Mouse (Mus musculus): ENCODE data around the gene Esam. TPM values are rescaled to one million over a fixed set of nuclear protein-coding genes. Genes with fewer than 3 reads are reported as not detected.

Gene Esam
- total RNA-seq (2021), result 10 to 100 TPM; 62.5 to 77.7 TPM

DNA sequence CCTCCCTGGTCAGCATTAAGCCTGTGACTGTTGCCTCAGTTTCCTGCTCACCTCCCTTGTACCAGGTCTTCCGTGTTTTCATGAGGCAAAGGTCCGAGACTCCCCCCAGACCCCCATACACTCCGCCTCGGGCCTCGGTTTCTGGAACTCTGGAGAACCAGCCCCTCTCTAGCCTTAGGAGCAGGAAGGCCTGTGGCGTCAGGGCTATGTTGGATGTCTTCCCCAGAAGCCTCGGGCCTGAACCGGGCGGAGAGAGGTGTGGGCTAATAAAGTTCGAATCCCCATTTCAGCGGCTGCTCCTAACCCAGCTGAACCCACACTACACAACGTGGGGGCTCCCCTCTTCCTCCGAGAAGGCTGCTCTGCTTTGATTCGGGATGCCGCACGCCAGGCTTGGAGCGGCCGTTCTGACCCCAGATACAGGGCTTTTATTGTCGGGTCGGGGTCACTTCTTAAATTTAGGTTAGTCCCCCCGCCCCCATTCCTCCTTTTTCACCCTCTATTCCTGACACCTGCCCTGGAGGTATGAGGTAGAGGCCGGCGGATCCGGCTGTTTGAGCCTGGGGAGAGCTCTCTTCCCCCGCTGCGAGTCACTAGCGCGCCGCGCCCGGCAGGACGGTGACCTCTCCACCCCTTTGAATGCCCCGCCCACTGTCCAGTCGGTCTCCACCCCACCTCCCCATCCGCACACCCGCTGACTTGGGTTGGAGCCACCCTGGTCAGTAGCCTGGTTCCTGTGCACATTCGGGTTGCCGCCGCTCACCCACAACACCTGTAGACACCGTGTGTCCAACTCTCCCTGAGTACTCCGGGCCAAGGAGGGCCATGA lies at the start of gene Esam:
Gene Esam (plus strand): TSS at position 683 of the 829 bp plus-strand sequence.
- intact Hi-C loops (cut with DNase I), result loop anchor here (2.0 to 5.0 kb wide), 4 partner anchors 17 to 90 kb away; partner anchors contain the start of gene Msantd2
- DNase-seq (ENCODE audit: low spot score), result peak; percentile 82

DNA sequence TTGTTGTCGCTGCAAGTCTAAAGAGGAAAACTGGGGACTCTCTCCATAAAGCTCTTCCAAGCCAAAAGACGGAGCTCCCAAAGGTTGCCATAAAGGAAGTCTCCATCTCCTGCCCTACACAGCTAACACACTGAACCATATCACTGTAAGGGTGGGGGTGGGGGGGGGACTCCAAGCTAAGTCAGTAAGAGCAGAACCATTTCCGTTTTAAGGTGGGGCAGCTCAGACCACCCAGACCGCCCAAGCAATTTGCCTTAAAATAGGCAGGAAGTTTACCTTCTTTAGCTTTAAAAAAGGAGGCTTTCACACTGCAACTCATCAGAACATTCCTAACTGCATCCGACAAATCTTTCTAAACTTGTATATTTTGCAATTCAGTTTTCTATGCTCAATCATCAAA lies 42.7 kb upstream of the Esam start:
- no peak for DNase-seq (ENCODE audit: low spot score)
- intact Hi-C loops (cut with DNase I), result no loop called here

DNA sequence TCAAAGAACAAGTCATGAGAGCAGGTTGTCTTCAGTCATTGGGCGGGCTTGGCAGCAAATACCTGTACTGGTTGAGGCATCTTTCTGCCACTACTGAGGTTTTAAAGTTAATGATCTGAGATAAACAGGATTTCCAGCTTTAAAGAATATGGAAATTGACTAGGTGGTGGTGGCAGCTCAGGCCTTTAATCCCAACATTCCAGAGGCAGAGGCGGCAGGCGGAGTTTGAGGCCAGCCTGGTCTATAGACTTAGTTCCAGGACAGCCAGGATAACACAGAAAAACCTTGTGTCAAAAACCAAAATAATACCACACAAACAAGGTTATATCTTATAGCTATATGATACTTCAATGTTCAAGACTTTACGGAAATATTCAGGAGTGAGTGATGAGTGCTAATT lies 39.8 kb upstream of the Esam start:
- intact Hi-C loops (cut with DNase I), result loop anchor here (2.0 kb wide), 1 partner anchor 39 kb away; no protein-coding TSS in a partner anchor
- DNase-seq (ENCODE audit: low spot score), result no peak

DNA sequence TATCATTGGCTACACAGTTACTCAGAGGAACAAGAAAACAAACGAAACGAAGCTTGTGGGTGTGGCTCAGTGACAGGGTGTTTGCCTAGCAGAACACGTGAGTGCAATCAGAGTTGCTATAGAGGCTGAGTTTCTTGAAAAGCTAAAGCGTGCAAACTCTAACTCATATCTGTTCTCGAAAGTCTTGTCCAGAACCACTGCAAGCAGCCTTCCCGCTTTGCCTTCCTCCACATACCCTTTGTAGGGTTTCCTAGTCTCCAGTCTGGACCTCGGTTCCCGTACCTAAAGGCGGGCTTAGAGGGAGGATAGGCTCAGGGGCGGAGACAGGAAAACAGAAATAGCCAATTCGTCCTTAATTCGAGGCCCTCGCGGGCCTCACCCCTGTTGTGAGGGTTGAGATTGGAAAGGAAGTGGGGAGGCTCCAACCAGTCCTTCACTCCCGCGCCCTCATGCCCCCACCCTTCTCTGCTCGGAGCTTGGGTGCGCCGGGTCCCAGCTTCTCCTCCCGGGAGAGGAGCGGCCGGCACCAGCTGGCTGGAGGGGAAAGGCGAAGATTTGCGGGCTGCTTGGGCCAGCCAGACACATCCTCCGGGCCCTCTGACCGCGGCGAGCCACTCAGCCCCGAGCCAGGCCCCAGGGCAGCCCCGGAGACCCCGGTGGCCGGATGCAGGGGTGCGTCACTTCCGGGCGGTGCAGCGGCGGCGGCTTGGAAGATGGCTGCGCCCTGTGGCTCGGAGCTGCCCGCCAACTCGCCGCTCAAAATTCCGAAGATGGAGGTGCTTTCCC lies 39.1 kb upstream of the Esam start, which contains the start of gene Msantd2:
Gene Msantd2 (plus strand): TSS at position 709 of the 786 bp plus-strand sequence.
- intact Hi-C loops (cut with DNase I), result loop anchor here (1.0 to 2.0 kb wide), 2 partner anchors 38 to 123 kb away; no protein-coding TSS in a partner anchor
- DNase-seq (ENCODE audit: low spot score), result peak; percentile 86

DNA sequence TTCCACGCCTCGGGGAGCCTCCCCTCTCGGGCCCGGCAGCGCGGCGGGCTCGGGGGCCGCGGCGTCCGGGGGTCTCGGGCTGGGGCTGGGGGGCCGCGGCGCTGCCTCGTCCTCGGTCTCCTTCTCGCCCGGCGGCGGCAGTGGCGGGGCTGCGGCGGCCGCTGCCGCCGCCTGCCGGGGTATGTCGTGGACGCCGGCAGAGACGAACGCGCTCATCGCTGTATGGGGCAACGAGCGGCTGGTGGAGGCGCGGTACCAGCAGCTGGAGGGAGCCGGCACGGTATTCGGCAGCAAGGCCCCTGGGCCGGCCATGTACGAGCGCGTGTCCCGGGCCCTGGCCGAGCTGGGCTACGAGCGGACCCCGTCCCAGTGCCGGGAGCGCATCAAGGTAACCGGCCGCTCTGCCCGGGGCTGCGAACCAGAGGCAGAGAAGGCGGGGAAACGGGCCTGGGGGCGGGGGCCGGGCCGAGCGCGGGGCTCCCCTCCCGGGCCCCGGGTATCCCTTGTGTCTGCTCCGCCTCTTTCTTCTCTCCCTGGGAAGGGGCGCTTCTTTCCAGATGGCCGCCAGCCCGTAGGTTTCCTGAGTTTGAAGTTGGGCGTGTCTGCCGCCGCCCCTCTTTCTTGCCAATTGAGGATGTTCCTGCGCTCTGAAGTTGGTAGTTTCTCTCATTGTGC lies 38.3 kb upstream of the Esam start:
- intact Hi-C loops (cut with DNase I), result loop anchor here (1.0 to 2.0 kb wide), 2 partner anchors 37 to 123 kb away; no protein-coding TSS in a partner anchor

DNA sequence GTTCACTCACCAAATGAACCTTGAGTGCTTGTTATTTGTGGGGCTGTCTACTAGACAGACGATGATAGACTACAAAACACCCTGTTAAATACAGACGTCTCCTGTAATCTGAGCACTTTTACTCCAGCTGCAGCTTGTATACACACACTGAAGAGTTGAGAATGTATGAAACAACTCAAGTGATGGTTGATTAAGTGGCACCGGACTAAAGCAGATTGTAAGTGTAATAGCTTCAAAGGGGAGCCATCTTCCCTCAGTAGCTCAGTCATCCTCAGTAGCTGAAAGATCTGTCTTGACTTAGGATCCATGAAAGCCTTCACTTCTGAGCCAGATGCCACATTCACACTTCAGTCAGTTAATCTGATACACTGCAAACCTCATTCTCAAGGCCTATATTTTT lies 32.1 kb upstream of the Esam start:
- no peak for DNase-seq (ENCODE audit: low spot score)
- intact Hi-C loops (cut with DNase I), result no loop called here

More for the DNA sequence above, 38.3 kb upstream of the Esam start:
- peak; percentile 13 for DNase-seq (ENCODE audit: low spot score)

DNA sequence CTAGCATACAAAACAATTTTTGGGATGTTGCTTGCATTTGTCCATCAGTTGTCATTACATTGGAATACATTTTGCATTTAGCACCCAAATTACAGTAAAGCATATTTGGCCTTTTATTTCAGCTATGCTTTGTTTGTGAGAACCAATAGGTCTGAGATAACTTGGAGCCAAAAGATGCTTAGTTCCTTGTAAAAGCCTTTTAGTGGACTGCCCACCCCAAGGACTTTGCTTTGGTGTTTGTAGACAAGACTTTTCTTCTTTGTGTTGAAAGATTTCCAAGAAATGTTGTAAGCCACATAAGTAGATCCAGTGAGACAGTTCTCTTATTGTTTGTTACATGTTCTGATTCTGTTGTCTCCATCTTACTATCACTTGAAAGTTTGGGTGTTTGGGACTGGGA lies 31.6 kb upstream of the Esam start:
- no peak for DNase-seq (ENCODE audit: low spot score)
- intact Hi-C loops (cut with DNase I), result no loop called here

DNA sequence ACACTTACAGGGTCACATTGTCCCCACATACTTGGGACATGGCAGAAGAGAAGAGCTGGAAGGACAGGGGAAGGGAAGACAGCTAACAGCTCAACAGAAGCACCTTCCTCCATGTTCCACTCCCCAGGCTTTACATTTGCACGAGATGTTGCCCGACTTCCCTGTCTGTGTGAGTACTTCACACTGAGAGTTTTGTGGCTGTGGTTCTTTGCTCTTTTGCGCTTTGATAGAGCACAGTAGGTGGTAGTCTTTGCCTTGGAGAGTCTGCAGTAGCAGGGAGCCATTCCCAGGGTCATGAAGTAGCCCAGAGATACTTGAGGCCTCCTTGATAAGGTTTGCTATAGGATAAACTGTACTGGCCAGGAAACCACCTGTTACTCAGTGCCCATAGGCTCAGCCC lies 27.7 kb upstream of the Esam start:
- intact Hi-C loops (cut with DNase I), result no loop called here
- no peak for DNase-seq (ENCODE audit: low spot score)

DNA sequence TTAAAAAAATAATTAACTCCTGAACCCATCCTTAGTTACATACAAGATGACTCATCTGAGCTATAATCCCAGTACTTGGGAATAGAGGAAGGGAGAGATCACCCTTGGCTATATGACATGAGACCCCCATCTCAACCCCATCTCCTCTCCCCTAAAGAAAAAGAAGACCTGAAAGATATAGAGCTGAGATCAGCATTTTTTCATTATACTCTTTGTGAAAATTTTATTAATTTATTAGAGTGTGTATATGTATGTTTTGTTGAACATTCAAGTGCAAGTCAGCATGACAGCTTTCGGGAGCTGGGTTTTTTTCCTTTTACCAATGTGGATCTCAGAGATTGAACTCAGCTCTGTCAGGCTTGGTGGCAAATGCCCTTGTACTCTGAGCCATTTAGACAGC lies 26.7 kb upstream of the Esam start:
- intact Hi-C loops (cut with DNase I), result no loop called here
- no peak for DNase-seq (ENCODE audit: low spot score)

DNA sequence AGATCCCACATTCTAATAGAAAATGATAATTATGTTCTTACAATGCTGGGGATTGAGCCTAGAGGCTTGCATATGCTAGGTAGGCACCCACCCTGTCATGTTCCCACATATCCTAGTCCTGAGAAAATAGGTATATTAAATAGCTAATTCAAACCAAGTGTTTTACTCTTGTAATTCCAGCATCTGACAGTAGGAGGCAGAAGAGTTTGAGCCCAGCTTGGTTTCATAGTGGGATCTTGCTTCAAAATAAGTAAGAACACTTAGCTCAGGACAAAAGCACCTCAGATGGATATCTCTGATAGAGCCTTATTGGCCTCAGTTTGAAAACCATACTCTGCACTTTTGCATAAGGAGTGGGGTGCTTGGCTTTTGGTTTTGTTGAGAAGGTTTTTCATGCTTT lies 23.5 kb upstream of the Esam start:
- no peak for DNase-seq (ENCODE audit: low spot score)
- intact Hi-C loops (cut with DNase I), result no loop called here

DNA sequence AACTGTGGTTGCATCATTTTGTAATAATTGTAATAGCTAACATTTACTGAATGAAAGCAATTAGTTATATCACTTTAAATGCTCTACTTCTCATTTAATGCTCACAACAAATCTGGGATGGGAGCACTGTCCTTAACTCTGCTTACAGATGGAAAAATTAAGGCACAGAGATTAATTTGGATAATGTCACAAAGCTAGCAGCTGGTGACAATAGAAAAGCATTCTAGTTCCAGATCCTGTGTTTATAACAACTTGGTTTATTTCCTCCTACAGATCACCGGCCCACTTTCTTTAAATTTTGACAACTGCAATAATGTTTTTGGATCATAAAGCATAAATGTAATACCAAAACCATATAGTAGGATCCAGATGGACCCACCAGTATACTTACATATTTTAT lies 21.9 kb upstream of the Esam start:
- DNase-seq (ENCODE audit: low spot score), result no peak
- intact Hi-C loops (cut with DNase I), result no loop called here

DNA sequence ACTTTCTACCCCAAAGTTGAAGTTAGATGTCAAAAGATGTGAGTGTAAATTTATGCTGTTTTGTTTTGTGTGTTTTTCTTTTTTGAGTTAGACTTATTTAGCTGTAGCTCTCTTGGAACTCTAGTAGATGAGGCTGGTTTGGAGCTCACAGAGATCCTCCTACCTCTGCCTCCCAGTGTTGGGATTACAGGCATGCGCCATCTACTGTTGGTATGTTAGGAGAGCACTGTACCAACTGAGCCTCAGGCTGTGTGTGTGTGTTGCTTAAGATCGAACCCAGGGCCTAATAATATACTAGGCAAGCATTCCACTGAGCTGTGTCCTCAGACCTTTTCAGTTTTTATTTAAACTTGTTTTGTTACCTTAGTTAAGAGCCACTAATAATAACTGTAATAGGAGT lies 15.8 kb upstream of the Esam start:
- DNase-seq (ENCODE audit: low spot score), result no peak
- intact Hi-C loops (cut with DNase I), result no loop called here

DNA sequence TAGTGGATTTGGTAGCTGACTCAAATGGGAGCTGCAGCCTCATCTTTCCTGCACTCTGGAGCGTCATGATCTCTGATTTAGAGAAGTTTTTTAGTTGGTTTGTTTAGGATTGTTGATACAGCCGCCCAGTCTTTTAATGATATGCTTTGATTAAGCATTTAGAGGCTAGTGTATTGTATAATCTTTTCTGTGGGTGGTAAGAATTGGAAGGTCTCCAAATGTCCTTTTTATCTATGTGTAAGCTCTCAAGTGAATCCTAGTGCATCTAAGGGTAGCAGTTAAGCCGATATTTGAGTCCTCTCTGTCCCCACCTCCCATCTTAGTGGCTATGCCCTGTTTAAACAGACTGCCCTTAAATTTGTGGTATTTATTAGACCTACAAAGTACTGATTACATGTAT lies 13.4 kb upstream of the Esam start:
- intact Hi-C loops (cut with DNase I), result no loop called here

DNA sequence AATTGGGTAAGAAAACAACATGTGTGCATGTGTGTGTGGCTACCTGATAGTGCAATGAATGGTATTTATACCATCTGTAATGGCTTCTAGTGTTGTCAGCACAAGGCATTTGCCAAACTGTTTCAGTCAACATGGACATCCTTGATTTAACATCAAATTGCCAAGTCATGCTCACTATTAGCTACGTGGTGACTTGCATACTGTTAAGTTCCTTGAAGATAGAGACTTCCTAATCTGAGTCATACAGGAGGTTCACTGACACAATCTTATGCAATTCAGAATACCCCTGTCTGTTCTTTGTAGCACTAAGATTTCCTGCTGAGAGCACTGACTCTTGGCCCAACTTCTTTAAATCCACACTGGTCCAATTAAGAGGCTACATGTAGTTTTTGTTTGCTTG lies 10.4 kb upstream of the Esam start:
- intact Hi-C loops (cut with DNase I), result no loop called here
- no peak for DNase-seq (ENCODE audit: low spot score)

More for the DNA sequence above, 13.4 kb upstream of the Esam start:
- DNase-seq (ENCODE audit: low spot score), result no peak

DNA sequence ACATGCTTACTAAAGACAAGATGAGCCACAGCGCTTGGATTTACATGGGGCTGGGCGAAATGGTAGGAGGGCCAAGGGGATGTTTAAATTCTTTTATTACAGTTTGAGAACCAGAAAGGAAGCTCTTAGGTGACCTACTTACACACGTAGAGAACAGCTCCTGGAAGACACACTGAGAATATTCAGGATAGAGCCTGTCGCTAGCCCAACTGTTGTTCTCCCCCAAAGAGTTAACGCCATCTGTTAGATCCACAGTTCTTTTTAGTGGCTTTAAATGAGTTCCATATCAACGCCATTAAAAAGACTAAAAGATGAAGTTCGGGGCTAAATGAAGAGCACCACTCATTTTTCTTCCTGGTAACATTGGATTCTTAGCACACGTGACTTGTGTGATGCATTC lies 8.9 kb upstream of the Esam start:
- no peak for DNase-seq (ENCODE audit: low spot score)
- intact Hi-C loops (cut with DNase I), result no loop called here

DNA sequence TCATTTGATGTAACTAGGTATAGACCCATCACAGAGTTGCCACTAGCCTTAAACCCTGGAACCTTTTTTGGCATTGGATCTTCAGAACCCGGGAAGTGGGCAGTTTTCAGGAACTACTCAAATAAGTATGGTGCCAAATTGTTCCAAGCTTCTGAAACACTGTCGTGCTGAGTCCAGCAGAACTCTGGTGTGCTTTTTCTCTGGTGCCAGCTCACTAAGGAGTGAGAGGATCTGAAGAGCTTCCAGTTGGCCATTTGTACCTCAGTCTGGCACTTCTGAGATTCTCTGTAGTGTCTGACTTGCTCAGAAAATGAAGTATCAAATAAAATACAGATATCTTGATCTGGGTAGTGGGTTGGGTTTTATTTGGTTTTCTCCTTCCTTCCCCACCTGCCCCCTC lies 7.9 kb upstream of the Esam start:
- intact Hi-C loops (cut with DNase I), result no loop called here

DNA sequence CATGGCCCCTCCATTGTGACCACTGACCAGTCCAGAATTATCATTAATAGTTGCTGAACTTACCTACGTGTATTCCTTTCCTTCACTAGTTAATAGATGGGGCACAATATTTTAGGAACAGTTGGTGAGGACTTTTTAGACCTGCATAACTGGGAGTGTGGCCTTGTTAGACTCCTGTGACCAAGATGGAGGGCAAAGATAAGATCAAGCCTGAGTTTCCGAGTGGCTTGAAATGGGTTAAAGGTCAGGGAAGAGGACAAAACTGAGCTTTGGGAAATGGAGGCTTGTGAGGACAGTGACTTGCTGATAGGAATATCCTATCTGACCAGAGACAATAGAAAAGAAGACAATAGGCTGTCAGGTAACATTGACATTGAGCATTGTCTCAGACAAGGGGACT lies 2.4 kb upstream of the Esam start:
- no peak for DNase-seq (ENCODE audit: low spot score)
- intact Hi-C loops (cut with DNase I), result loop anchor here (5.0 kb wide), 2 partner anchors 63 to 92 kb away; no protein-coding TSS in a partner anchor

More for the DNA sequence above, 7.9 kb upstream of the Esam start:
- DNase-seq (ENCODE audit: low spot score), result no peak

DNA sequence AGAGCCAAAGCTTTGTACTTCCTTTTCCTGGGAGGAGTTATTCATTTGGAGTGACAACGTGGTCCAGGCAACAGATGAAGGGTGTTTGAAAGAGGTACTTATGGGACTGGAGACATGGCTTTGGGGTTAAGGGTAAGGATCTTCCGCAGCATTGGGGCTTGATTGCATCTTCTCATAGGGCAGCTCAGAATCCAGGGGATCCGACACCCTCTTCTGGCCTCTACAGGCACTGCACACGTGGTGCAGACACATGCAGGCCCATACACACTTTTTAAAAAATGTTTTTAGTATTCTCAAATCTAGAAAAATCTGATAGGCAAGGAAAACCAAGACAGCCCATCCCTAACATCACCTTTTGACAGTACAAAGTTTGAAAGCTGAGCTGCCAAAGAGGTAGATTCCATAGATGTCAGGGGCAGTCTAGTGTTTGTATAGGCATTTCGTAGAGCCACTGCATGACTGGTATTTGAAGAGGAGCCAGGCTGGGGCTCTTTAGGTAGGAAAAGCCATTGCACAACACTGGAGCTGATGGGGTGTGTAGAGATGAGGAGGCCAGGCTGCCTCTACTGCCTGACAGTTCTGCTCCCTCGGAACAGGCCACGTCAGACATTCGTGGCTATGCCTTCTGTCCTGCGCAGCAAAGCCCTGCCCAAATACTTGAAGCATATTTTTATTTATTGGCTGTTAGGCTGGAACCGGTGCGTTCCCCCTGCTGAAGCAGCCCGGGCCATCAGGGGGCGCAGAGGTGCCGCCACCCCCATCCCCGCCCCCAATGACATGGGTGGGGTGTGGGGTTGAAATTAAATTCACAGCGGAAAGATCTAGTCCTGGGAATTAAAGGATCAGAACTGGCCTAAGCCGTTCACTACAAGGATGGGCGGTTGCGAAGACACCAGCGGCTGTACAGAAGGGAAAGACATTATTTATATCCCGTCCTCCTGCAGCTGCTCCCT lies 1.2 kb upstream of the Esam start:
- intact Hi-C loops (cut with DNase I), result loop anchor here (2.0 to 5.0 kb wide), 4 partner anchors 18 to 91 kb away; partner anchors contain the start of gene Msantd2
- DNase-seq (ENCODE audit: low spot score), result no peak

All from heart, postnatal 25 days (tissue).